Mouse (Mus musculus) thymus, postnatal 14 days (tissue): ENCODE data around the gene Acap3.

Experiments used
- DNase-seq: peaks from one replicate; pipeline ENCODE4 v3.0.0; 2021

Gene Acap3

GRCm38 (mm10) chr4:155943534-155944249 lies 52.1 kb downstream of the Acap3 start, which contains the start of gene Ube2j2:
TSS of gene Ube2j2 (plus strand) at chr4:155943831.
- peak; percentile 93 for DNase-seq

DNA sequence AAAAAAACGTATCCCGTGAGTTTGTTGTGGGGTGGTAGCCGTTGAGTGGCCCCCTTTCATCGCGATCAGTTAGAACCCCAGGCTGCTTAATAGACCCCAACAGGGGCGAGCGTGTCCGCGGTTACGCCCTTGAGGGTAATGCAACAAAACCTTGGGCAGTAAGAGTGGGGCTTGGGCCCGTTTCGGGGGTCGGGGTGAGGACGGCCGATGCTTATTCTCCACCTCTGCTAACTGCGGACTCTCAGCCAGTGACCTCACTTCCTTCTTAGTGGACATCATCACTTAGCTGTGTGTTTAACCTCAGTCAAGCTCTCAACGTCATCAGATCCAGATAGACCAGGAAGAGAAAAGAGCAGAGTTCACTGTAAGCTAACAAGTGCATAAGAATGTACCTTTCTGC lies 52.6 kb downstream of the Acap3 start:
- DNase-seq = no peak

DNA sequence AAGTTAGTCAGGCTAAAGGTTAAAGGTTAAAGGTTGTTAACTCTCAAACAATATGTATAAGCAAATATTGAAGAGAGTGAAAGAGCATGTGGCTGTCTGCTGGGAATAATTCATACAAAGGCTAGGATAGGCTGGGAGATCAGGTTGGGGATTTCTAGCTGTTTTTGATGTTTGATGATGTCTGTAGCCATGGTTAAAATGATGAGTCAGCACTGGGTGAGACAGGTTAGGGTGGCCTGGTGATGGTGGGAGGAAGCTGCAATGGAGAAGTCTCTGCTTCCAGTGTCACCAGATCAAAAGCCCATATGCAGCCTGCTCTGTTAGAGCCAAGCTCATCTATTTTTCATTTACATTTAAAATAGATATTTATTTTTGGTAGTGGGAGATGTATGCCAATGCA lies 55.5 kb downstream of the Acap3 start:
- no peak for DNase-seq

GRCm38 (mm10) chr4:155955491-155955890 lies 63.9 kb downstream of the Acap3 start:
- DNase-seq = no peak
